Mouse (Mus musculus): ENCODE measurements at regions not wholly inside any gene's neighbourhood (a gene's known extent, or its start where the extent isn't known, plus 50 kb on each side); places are given as distances from the start of the nearest gene placed in this dataset.
A peak's percentile ranks its signal among the peaks of the same experiment; 100 is the strongest.
"Not testable (repeated sequence)": the region's sequence is repeated elsewhere in the genome, so short reads cannot be mapped to it uniquely, and the experiment has no call there.

GRCm38 (mm10) chr11:29628476-29628875, 64.3 kb upstream of the Rtn4 start:
- no peak for DNase-seq (ENCODE audit: low spot score in 2 of 2)

- DNase-seq (ENCODE audit: low spot score in 2 of 2): no peak
These were observed 60.3 kb upstream of the Rtn4 start for GRCm38 (mm10) chr11:29632486-29632885.

GRCm38 (mm10) chr11:29633288-29633687, 59.5 kb upstream of the Rtn4 start:
- DNase-seq (ENCODE audit: low spot score in 2 of 2): not testable (repeated sequence)

- DNase-seq (ENCODE audit: low spot score in 2 of 2): peak; percentile 8 to 42
These were observed 56.0 kb upstream of the Rtn4 start for GRCm38 (mm10) chr11:29636759-29637200.

- DNase-seq (ENCODE audit: low spot score in 2 of 2): no peak
These were observed 54.6 kb upstream of the Rtn4 start for GRCm38 (mm10) chr11:29638093-29638669.

GRCm38 (mm10) chr11:29638861-29639260, 53.9 kb upstream of the Rtn4 start:
- DNase-seq (ENCODE audit: low spot score in 2 of 2): no peak
